Comparison of ENCODE assay signal across 23 mouse cellular contexts in the genomic region with DNA sequence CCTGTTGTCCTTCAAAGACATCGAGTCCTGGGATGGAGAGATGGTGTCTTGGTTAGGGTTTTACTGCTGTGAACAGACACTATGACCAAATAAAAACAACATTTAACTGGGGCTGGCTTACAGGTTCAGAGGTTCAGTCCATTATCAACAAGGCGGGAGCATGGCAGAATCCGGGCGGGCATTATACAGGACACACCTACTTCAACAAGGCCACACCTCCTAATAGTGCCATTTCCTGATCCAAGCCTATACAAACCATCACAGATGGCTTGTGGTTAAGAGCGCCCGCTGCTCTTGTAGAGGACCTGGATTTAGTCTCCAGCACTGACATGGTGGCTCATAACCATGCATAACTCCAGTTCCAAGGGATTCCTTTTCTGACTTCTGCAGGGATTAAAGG. TPM values are rescaled to one million over a fixed set of nuclear protein-coding genes. Genes with fewer than 3 reads are reported as not detected.
A peak's percentile ranks its signal among the peaks of the same experiment; 100 is the strongest.
DNase-seq lines count a peak whose midpoint lies in the region; ATAC-seq lines count a peak whose summit lies in the region.
"Had no signal": no experiment of that assay in that cellular context is flagged by ENCODE, and none has a peak within 500 bp of the region (broad histone marks: within the 10 kb centered on the region; RNA-seq: fewer than 3 reads in every experiment).

No protein-coding gene starts in this region.

- H3K9ac ChIP-seq in liver, embryonic 12.5 days: no peak overlapping the region

- no peaks in the 10 kb centered on the region for H3K36me3 ChIP-seq in liver, embryonic 12.5 days
- H3K36me3 ChIP-seq: embryonic facial prominence, embryonic 13.5 days; forebrain, embryonic 12.5 days; heart, embryonic 15.5 days; hindbrain, embryonic 10.5 days had no signal

- H3K4me1 ChIP-seq in liver, embryonic 12.5 days: peaks cover 37% of the 10 kb centered on the region

- H3K9me3 ChIP-seq in liver, embryonic 12.5 days (replicated peaks): no peaks in the 10 kb centered on the region
- H3K9me3 ChIP-seq: embryonic facial prominence, embryonic 13.5 days; forebrain, embryonic 12.5 days; heart, embryonic 15.5 days; hindbrain, embryonic 10.5 days had no signal

- no peak overlapping the region for H3K4me3 ChIP-seq in liver, embryonic 12.5 days

- peak; percentile 43 for ATAC-seq in liver, embryonic 12.5 days
- ATAC-seq in CD4-positive, CD25-positive, alpha-beta regulatory T cell, adult 4 months: no peak

- no peaks in the 10 kb centered on the region for H3K27me3 ChIP-seq in liver, embryonic 12.5 days (replicated peaks)

- H3K27ac ChIP-seq in liver, embryonic 12.5 days: no peak overlapping the region
- H3K27ac ChIP-seq: embryonic facial prominence, embryonic 13.5 days; forebrain, embryonic 12.5 days; heart, adult 2 months; heart, embryonic 15.5 days had no signal

- intact Hi-C loops in heart, postnatal 14 days (cut with DNase I): loop anchor here (10.0 kb wide), 1 partner anchor 356 kb away; no protein-coding TSS in a partner anchor

- peak overlapping the region; percentile 96 for H3K4me2 ChIP-seq in liver, embryonic 12.5 days

- WGBS in liver, embryonic 12.5 days (ENCODE audit: insufficient replicate concordance): 49% methylated on average over 6 of the region's 6 CpGs

- peak; percentile 69 for DNase-seq in heart, adult 11 months
- DNase-seq in heart, postnatal 14 days: no peak
- DNase-seq in 416B (ENCODE audit: low read depth): peak; percentile 54
- peak; percentile 80 for DNase-seq in R1 (ENCODE audit: low read depth, low spot score)
- no peak for DNase-seq in cerebellum, adult 8-10 months
- no peak for DNase-seq in adrenal gland, adult 8-10 months
- DNase-seq: cerebellum, adult 11-12 months; cerebellum, postnatal 25 days; embryo, embryonic 11 days; gastrocnemius, postnatal 25 days; heart, adult 2 months; kidney, adult 11 months; layer of hippocampus, adult 9-11 months; left cerebral cortex, postnatal 4 days; lung, postnatal 4 days; spleen, adult 18-20 months had no signal

RNA-seq across cellular contexts. Expression of gene Grid1, which starts 49.4 kb away (rescaled TPM):
- not detected for total RNA-seq in heart, postnatal 14 days (2021)
- 0.23 and 0.26 TPM in 2 replicates for polyA plus RNA-seq in liver, embryonic 12.5 days (2016; fragmentation: Nextera tagmentation; extraction: Ambion mirVana)
- 1 to 10 TPM; 1.3 to 1.7 (median 1.4) TPM for total RNA-seq in adrenal gland, adult 8-10 months (2022)
- polyA plus RNA-seq in CD4-positive, CD25-positive, alpha-beta regulatory T cell, adult 4 months (2017; shearing (Covaris generic)): not detected
- total RNA-seq: gastrocnemius, postnatal 25 days; heart, adult 2 months had no signal
- polyA plus RNA-seq: erythroblast, embryonic 14.5 days had no signal

Comparison
In these comparisons a context has a peak if more than half of its experiments do, and no peak if none do; other contexts are left out.
1. DNase-seq: peak in heart, adult 11 months (single experiment), 416B (single experiment) and R1 (single experiment); none in heart, postnatal 14 days (0 of 2), cerebellum, adult 8-10 months (single experiment) and adrenal gland, adult 8-10 months (single experiment).